Mouse (Mus musculus) CD4-positive, CD25-positive, alpha-beta regulatory T cell, adult 2 months (primary cell): Measurements from ENCODE around the gene Mrps12.
"Not testable (repeated sequence)": the region's sequence is repeated elsewhere in the genome, so short reads cannot be mapped to it uniquely, and the experiment has no call there.

Source experiments
- DNase-seq: peaks from one replicate; pipeline ENCODE4 v3.0.0-alpha.2; 2012; ENCODE audit warnings: low read depth, low spot score

Gene Mrps12

DNA sequence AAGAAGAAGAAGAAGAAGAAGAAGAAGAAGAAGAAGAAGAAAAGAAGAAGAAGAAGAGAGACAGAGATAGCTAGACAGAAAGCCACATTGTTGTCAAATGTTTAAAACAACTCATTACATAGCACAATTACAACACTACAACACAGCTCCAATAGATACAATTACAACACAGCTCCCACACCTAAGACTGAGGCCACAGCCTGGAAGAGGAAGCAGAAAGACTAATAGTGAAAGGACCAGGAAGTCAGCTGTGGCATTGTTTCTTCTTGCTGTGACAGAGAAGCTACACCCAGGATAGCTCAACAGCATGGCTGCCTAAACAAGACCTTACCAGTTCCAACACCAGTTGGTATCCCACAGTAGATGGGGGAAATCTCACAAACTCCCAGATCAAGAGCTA lies 32.2 kb downstream of the Mrps12 start:
- no peak for DNase-seq

DNA sequence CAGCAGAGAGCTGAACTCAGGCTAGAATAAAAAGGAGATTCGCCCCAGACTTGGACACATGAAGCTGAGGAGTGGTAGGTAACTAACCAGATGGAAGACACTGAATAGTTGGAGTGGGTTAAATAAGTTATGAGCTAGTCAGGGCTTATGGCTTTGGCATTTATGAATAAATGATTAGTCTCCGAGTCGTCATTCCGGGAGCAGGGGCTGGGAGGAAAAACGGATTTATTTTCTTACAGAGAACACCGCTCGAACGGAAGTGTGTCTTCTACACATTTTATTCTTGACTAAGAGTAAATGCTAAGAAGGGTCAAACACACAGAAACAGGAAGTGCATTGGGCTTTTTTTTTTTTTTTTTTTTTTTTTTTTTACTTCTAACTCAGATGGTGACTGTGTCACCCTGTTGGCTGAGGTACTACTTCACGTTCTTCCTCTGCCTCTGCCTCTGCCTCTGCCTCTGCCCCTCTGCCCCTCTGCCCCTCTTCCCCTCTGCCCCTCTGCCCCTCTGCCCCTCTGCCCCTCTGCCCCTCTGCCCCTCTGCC lies 38.9 kb downstream of the Mrps12 start:
- peak; percentile 46 for DNase-seq

DNA sequence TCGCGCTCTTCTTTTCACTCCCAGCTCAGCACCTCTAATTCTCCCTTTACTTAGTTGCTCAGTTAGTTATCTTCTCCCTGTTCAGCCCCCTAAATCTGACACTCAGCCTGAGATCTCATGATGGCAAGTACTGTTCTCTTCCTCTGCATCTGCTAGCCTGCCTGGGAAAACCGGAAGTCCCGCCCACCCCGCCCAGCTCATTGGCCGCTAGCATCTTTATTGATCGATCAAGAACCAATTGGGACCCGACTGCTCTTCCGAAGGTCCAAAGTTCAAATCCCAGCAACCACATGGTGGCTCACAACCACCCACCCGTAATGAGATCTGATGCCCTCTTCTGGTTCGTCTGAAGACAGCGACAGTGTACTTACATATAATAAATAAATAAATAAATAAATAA lies 40.3 kb downstream of the Mrps12 start:
- not testable (repeated sequence) for DNase-seq

DNA sequence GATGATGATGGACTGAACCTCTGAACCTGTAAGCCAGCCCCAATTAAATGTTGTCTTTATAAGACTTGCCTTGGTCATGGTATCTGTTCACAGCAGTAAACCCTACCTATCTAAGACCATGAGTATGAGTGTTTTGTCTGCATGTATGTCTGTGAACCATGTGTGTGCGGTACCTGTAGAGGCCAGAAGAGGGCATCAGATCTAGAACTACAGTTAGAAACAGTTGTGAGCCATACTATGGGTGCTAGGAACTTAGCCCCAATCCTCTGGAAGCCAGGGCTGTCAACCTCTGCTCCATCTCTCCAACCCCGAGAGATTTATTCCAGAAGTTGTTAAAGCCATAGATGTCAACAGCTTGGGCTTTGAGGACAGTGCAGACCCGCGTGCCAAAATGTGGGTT lies 41.4 kb downstream of the Mrps12 start:
- no peak for DNase-seq

DNA sequence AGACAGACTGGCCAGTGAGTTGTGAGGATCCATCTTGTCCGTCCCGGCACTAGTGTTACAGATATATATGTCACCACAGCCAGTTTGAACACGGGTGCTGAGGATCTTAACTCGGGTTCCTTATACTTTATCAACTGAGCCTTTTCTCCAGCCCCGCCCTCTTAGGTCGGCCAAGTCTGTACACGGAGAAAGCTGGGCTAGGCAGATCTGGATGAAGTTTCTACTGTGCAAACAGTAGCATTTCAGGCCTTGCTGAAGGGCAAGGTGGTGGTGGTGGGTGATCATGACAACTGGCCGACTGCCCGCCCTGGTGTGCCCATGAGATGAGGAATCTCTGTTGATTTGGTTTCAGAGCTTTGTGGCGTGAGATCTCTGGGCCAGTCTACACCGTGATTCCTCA lies 44.3 kb downstream of the Mrps12 start:
- no peak for DNase-seq

DNA sequence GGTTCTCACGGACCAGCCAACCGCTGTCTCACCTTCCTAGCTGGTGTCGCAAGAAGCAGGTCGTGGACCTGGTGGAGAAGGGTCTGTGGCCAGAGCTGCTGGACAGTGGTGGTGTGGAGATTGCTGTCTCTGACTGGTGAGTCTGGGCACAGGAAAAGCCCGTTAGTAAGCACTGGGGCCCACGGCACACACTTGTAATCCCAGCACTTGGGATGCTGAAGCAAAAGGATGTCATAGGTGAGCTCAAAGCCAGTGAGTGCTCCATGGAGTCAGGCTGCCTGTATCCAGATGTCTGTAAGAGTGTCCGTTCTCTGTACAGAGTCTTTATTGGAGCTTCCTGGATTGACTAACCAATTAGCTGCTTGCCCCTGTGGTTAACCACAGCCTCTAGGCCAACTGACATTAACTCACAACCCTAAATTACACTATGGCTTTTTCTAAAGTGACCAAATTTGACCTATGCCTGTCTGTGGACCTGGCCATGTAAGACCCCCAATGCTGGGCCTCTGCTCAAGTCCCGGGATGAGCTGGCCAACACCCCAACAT lies 46.6 kb downstream of the Mrps12 start:
- DNase-seq: peak; percentile 15

DNA sequence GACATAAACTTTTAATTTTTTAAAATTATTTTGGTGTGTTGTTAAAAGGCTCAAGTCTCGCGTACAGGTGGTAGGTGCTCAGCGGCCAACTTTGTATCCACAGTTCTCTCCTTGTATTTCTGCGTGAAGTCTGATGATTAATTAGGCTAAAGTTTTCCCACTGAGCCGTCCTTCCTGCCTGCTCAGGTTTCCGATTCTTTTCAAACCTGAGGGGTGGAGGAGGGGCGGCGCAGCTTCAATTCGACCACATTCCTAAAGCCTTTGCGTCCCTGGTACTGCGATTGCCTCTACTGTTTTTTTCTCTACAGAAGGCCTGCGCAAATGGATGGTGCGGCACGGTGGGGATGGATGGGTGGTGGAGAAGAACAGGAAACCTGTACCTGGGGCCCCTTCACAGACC lies 47.2 kb downstream of the Mrps12 start:
- DNase-seq: peak; percentile 33

DNA sequence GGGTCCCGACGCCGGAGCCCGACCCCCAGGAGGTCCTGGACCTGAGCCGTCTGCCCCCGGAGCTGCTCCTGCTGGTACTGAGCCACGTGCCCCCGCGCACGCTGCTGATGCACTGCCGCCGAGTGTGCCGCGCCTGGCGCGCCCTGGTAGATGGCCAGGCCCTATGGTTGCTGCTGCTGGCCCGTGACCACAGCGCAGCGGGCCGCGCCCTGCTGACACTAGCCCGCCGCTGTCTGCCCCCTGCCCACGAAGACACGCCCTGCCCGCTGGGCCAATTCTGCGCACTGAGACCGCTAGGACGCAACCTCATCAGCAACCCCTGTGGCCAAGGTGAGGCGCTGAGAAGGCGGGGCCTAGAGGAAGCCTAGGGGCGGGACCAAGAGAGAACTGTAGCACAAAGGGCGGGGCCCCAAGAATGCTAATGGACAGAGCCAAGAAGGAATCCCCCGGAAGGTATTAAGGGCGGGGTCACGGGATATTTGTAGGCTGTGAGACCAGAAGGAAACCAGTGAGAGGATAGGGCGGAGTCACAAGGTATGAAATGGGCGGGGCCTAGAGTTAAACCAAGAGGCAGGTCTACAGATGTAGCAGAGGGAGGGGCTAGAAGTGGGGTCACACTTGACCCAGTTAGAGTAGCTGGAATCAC lies 48.2 kb downstream of the Mrps12 start:
- peak; percentile 91 for DNase-seq

DNA sequence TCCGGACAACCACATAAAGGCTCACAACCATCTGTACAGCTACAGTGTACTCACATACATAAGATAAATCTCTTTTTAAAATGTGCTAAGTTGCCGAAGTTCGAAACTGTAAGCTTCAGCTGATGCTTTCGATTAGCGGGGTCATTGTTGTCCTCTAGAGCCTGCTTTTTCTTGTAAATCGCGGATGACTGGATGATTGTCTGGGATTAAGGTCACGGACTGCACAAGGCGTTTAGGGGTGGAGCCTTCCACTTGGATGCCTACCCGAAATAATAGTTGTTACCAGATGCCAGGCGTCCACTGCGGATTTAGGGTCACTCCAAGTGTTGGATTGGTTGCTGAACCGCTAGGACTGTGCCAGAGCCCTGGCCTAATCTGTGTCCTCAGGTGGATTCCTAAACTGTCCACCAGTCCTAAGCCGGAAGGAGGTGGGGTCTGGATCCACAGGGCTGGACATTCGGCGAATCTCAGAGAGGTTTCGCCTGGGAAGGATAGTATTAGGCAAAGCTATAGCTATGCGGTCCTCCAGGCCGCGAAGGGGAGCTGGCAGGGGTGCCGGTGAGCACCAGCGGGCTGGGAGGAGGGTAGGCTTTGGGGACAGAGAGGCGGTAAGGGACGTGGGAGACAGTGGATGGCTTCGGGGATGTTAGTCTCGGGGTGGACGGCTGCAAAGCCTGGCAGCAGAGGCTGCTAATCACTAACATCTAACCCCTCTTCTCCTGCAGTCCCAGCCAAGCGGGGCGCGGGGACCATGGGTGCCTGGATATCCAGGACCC lies 48.9 kb downstream of the Mrps12 start, which contains the start of gene Fbxo27:
TSS of gene Fbxo27 (plus strand) at position 305 of the 776 bp plus-strand sequence.
- no peak for DNase-seq

DNA sequence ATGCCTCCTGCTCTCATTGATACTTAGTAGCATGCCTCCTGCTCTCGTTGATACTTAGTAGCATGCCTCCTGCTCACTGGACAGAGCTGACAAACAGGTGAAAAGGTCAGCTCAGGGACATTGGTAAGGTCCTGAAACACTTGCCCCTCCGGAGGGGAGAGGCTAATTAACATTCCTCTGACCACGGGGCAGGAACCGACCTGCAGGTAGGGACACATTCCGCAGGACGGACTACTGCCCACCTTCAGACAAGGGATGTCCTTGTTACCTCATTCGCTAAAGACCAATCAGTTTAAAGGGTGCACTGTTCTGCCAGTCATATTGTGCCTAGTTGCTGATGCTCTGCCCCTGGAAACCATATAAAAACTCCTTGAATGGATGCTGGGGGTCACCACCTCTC lies 50.5 kb downstream of the Mrps12 start:
- no peak for DNase-seq
